Mouse (Mus musculus) ES-E14 (cell line): ENCODE measurements around the gene AC124502.3.

ENCODE experiments used
- MAFK ChIP-seq: IDR thresholded peaks from 2 replicates; pipeline ENCODE4 v1.6.1; 2014; ENCODE audit warnings: mild to moderate bottlenecking, low read depth, low read length, inconsistent platforms; ENCODE audit not compliant: insufficient read depth
- ZNF384 ChIP-seq: IDR thresholded peaks from 2 replicates; pipeline ENCODE4 v1.6.1; 2012; ENCODE audit warnings: low read depth, low read length, inconsistent platforms

- TF ChIP-seq ZNF384: no peak
- no peak for TF ChIP-seq MAFK
These were observed 34.8 kb downstream of the AC124502.3 start for GRCm38 (mm10) chr19:5073518-5073917.
